Mouse (Mus musculus): ENCODE results near the gene Trex1.

The Trex1 gene

GRCm38 (mm10) chr9:109059136-109059903, at the start of gene Trex1:
TSS of gene Trex1 (minus strand) at chr9:109059734.
- peak; percentile 82 for DNase-seq (ENCODE audit: low spot score)

GRCm38 (mm10) chr9:109107341-109107740, 47.8 kb upstream of the Trex1 start:
- DNase-seq (ENCODE audit: low spot score), result no peak

- DNase-seq (ENCODE audit: low spot score), result no peak
Measured at GRCm38 (mm10) chr9:109105648-109106047, 46.1 kb upstream of the Trex1 start.

GRCm38 (mm10) chr9:109105011-109105410, 45.5 kb upstream of the Trex1 start:
- DNase-seq (ENCODE audit: low spot score), result no peak

- no peak for DNase-seq (ENCODE audit: low spot score)
Measured at GRCm38 (mm10) chr9:109104083-109104482, 44.5 kb upstream of the Trex1 start.

- no peak for DNase-seq (ENCODE audit: low spot score)
Measured at GRCm38 (mm10) chr9:109103250-109103649, 43.7 kb upstream of the Trex1 start.

- no peak for DNase-seq (ENCODE audit: low spot score)
Measured at GRCm38 (mm10) chr9:109102541-109102940, 43.0 kb upstream of the Trex1 start.

- no peak for DNase-seq (ENCODE audit: low spot score)
Measured at GRCm38 (mm10) chr9:109101933-109102445, 42.5 kb upstream of the Trex1 start.

GRCm38 (mm10) chr9:109100307-109100928, 40.9 kb upstream of the Trex1 start:
- DNase-seq (ENCODE audit: low spot score), result no peak

GRCm38 (mm10) chr9:109098969-109099368, 39.4 kb upstream of the Trex1 start:
- no peak for DNase-seq (ENCODE audit: low spot score)

GRCm38 (mm10) chr9:109098366-109098765, 38.8 kb upstream of the Trex1 start:
- DNase-seq (ENCODE audit: low spot score), result no peak

- peak; percentile 63 for DNase-seq (ENCODE audit: low spot score)
Measured at GRCm38 (mm10) chr9:109097831-109098230, 38.3 kb upstream of the Trex1 start.

- DNase-seq (ENCODE audit: low spot score), result no peak
Measured at GRCm38 (mm10) chr9:109097291-109097690, 37.8 kb upstream of the Trex1 start.

- DNase-seq (ENCODE audit: low spot score), result no peak
Measured at GRCm38 (mm10) chr9:109096856-109097255, 37.3 kb upstream of the Trex1 start.

GRCm38 (mm10) chr9:109096251-109096661, 36.7 kb upstream of the Trex1 start:
- DNase-seq (ENCODE audit: low spot score), result no peak

GRCm38 (mm10) chr9:109095137-109095982, 35.8 kb upstream of the Trex1 start, which contains the start of gene Plxnb1:
TSS of gene Plxnb1 (plus strand) at chr9:109095389.
- peak; percentile 35 for DNase-seq (ENCODE audit: low spot score)

GRCm38 (mm10) chr9:109094553-109095136, 35.1 kb upstream of the Trex1 start:
- DNase-seq (ENCODE audit: low spot score), result no peak

GRCm38 (mm10) chr9:109093786-109094552, 34.4 kb upstream of the Trex1 start:
- DNase-seq (ENCODE audit: low spot score), result no peak

GRCm38 (mm10) chr9:109092799-109093198, 33.3 kb upstream of the Trex1 start:
- DNase-seq (ENCODE audit: low spot score), result no peak

GRCm38 (mm10) chr9:109091802-109092201, 32.3 kb upstream of the Trex1 start:
- no peak for DNase-seq (ENCODE audit: low spot score)

GRCm38 (mm10) chr9:109090446-109090845, 30.9 kb upstream of the Trex1 start:
- no peak for DNase-seq (ENCODE audit: low spot score)

All from left cerebral cortex, adult 11 months (tissue).